Mouse (Mus musculus) MEL (cell line): Measurements from ENCODE around the gene Ell. TPM values are rescaled to one million over a fixed set of nuclear protein-coding genes. Genes with fewer than 3 reads are reported as not detected.

Source experiments
- DNase-seq: peaks from one replicate; pipeline ENCODE4 v3.0.0; 2011; ENCODE audit warnings: low read depth, low spot score
- H3K27ac ChIP-seq: 2 replicates; pipeline ENCODE4 v1.5.1; 2012; ENCODE audit warnings: low read depth, mild to moderate bottlenecking, control low read depth, low read length, moderate library complexity; ENCODE audit not compliant: control insufficient read depth
- H3K27me3 ChIP-seq, 2 experiments: fragments of 150-350 bp in 1 of 2; sonication (generic) in 1 of 2; 2 replicates each; pipeline ENCODE4 v1.6.1; 2012; ENCODE audit warnings: low read length in 2 of 2, mild to moderate bottlenecking in 2 of 2, improper control_type of control experiment in 1 of 2, moderate library complexity in 1 of 2; ENCODE audit not compliant: insufficient read depth in 2 of 2, control insufficient read depth in 1 of 2
- H3K36me3 ChIP-seq, 2 experiments: 2 replicates each; pipeline ENCODE4 v1.6.1; 2012 to 2014; ENCODE audit warnings: low read length in 2 of 2, improper control_type of control experiment in 1 of 2, inconsistent platforms in 1 of 2, mild to moderate bottlenecking in 1 of 2; ENCODE audit not compliant: insufficient read depth in 2 of 2, control insufficient read depth in 1 of 2
- H3K4me1 ChIP-seq, 2 experiments: fragments of 150-350 bp in 1 of 2; sonication (generic) in 1 of 2; 2 replicates each; pipeline ENCODE4 v1.6.1; 2012; ENCODE audit warnings: low read length in 2 of 2, improper control_type of control experiment in 1 of 2, mild to moderate bottlenecking in 1 of 2; ENCODE audit not compliant: insufficient read depth in 2 of 2, control insufficient read depth in 1 of 2
- H3K4me3 ChIP-seq, 2 experiments: fragments of 150-350 bp in 1 of 2; sonication (generic) in 1 of 2; 2 replicates each; pipeline ENCODE4 v1.5.1; 2012; ENCODE audit warnings: low read depth in 2 of 2, low read length in 2 of 2, mild to moderate bottlenecking in 2 of 2, moderate library complexity in 2 of 2, control low read depth in 1 of 2, improper control_type of control experiment in 1 of 2; ENCODE audit not compliant: control insufficient read depth in 1 of 2, insufficient read depth in 1 of 2
- H3K79me2 ChIP-seq: 2 replicates; pipeline ENCODE4 v1.6.1; 2012; ENCODE audit warnings: mild to moderate bottlenecking, low read length, moderate library complexity; ENCODE audit not compliant: control insufficient read depth, poor library complexity, insufficient read depth
- H3K9ac ChIP-seq: 2 replicates; pipeline ENCODE4 v1.6.1; 2012; ENCODE audit warnings: low read depth, mild to moderate bottlenecking, control low read depth, low read length, moderate library complexity; ENCODE audit not compliant: control insufficient read depth, poor library complexity, severe bottlenecking
- H3K9me3 ChIP-seq: fragments of 150-350 bp; sonication (generic); replicated peaks from 2 replicates; pipeline ENCODE4 v1.6.1; 2012; ENCODE audit warnings: mild to moderate bottlenecking, low read length, improper control_type of control experiment, moderate library complexity; ENCODE audit not compliant: insufficient read depth
- BHLHE40 ChIP-seq: IDR thresholded peaks from 2 replicates; pipeline ENCODE4 v1.6.1; 2012; ENCODE audit warnings: low read depth, mild to moderate bottlenecking, inconsistent platforms, low read length, improper control_type of control experiment, borderline replicate concordance
- CHD1 ChIP-seq: IDR thresholded peaks from 2 replicates; pipeline ENCODE4 v1.6.1; 2012; ENCODE audit warnings: low read depth, mild to moderate bottlenecking, inconsistent platforms, low read length, improper control_type of control experiment
- CHD2 ChIP-seq: IDR thresholded peaks from 2 replicates; pipeline ENCODE4 v1.6.1; 2011; ENCODE audit warnings: low read length, improper control_type of control experiment
- CTCF ChIP-seq, 3 experiments: IDR thresholded peaks in 2 of 3; conservative IDR thresholded peaks in 1 of 3; 2 replicates each; pipeline ENCODE4 v1.5.1; 2011 to 2012; ENCODE audit warnings: low read length in 3 of 3, low read depth in 2 of 3, mild to moderate bottlenecking in 2 of 3, improper control_type of control experiment in 1 of 3, inconsistent platforms in 1 of 3, mixed read lengths in 1 of 3, moderate library complexity in 1 of 3; ENCODE audit not compliant: control insufficient read depth in 1 of 3, insufficient read depth in 1 of 3, poor library complexity in 1 of 3, severe bottlenecking in 1 of 3
- ELF1 ChIP-seq: IDR thresholded peaks from 2 replicates; pipeline ENCODE4 v1.6.1; 2014; ENCODE audit warnings: low read depth, mild to moderate bottlenecking, inconsistent platforms, low read length, improper control_type of control experiment, moderate library complexity
- ETS1 ChIP-seq: IDR thresholded peaks from 2 replicates; pipeline ENCODE4 v1.6.1; 2012; ENCODE audit warnings: low read depth, mild to moderate bottlenecking, inconsistent platforms, low read length, improper control_type of control experiment, moderate library complexity
- HCFC1 ChIP-seq: IDR thresholded peaks from 2 replicates; pipeline ENCODE4 v1.6.1; 2012; ENCODE audit warnings: low read depth, mild to moderate bottlenecking, inconsistent platforms, low read length, improper control_type of control experiment, moderate library complexity
- JUND ChIP-seq: IDR thresholded peaks from 2 replicates; pipeline ENCODE4 v1.6.1; 2011; ENCODE audit warnings: low read depth, mild to moderate bottlenecking, improper control_type of control experiment, low read length
- MAX ChIP-seq: IDR thresholded peaks from 2 replicates; pipeline ENCODE4 v1.6.1; 2011; ENCODE audit warnings: low read length, improper control_type of control experiment
- MYB ChIP-seq: IDR thresholded peaks from 2 replicates; pipeline ENCODE4 v1.6.1; 2011; ENCODE audit warnings: mild to moderate bottlenecking, low read depth, low read length, improper control_type of control experiment
- MYC ChIP-seq: IDR thresholded peaks from 2 replicates; pipeline ENCODE4 v1.6.1; 2011; ENCODE audit warnings: low read depth, mild to moderate bottlenecking, low read length, improper control_type of control experiment, moderate library complexity
- NELFE ChIP-seq: IDR thresholded peaks from 2 replicates; pipeline ENCODE4 v1.6.1; 2011; ENCODE audit warnings: low read depth, low read length, improper control_type of control experiment
- POLR2A ChIP-seq, 2 experiments: IDR thresholded peaks; 2 replicates each; pipeline ENCODE4 v1.6.1; 2011 to 2012; ENCODE audit warnings: low read length in 2 of 2, mild to moderate bottlenecking in 2 of 2, control low read depth in 1 of 2, improper control_type of control experiment in 1 of 2, low read depth in 1 of 2, moderate library complexity in 1 of 2; ENCODE audit not compliant: control insufficient read depth in 1 of 2, insufficient read depth in 1 of 2, poor library complexity in 1 of 2
- POLR2AphosphoS5 ChIP-seq: IDR thresholded peaks from 2 replicates; pipeline ENCODE4 v1.6.1; 2012; ENCODE audit warnings: low read depth, borderline replicate concordance, mild to moderate bottlenecking, inconsistent platforms, low read length, moderate library complexity, mixed read lengths
- RCOR1 ChIP-seq: IDR thresholded peaks from 2 replicates; pipeline ENCODE4 v1.6.1; 2012; ENCODE audit warnings: low read depth, mild to moderate bottlenecking, inconsistent platforms, low read length, improper control_type of control experiment
- SIN3A ChIP-seq: IDR thresholded peaks from 2 replicates; pipeline ENCODE4 v1.6.1; 2012; ENCODE audit warnings: low read length, improper control_type of control experiment, inconsistent platforms
- TAL1 ChIP-seq: IDR thresholded peaks from 2 replicates; pipeline ENCODE4 v1.6.1; 2012; ENCODE audit warnings: mild to moderate bottlenecking, inconsistent platforms, low read length, moderate library complexity, mixed read lengths
- TBP ChIP-seq: IDR thresholded peaks from 2 replicates; pipeline ENCODE4 v1.8.0; 2011; ENCODE audit warnings: low read depth, low read length, improper control_type of control experiment
- UBTF ChIP-seq: IDR thresholded peaks from 2 replicates; pipeline ENCODE4 v1.6.1; 2012; ENCODE audit warnings: low read depth, mild to moderate bottlenecking, inconsistent platforms, low read length, improper control_type of control experiment, moderate library complexity, borderline replicate concordance; ENCODE audit not compliant: insufficient read depth
- USF1 ChIP-seq: IDR thresholded peaks from 2 replicates; pipeline ENCODE4 v1.6.1; 2014; ENCODE audit warnings: low read depth, mild to moderate bottlenecking, inconsistent platforms, low read length, improper control_type of control experiment, moderate library complexity
- USF2 ChIP-seq, 2 experiments: IDR thresholded peaks; 2 replicates each; pipeline ENCODE4 v1.6.1; 2011 to 2012; ENCODE audit warnings: improper control_type of control experiment in 2 of 2, low read length in 2 of 2, borderline replicate concordance in 1 of 2, inconsistent platforms in 1 of 2, low read depth in 1 of 2, mild to moderate bottlenecking in 1 of 2; ENCODE audit not compliant: insufficient read depth in 1 of 2
- ZC3H11A ChIP-seq: IDR thresholded peaks from 2 replicates; pipeline ENCODE4 v1.6.1; 2012; ENCODE audit warnings: low read depth, mild to moderate bottlenecking, inconsistent platforms, low read length, improper control_type of control experiment
- ZKSCAN1 ChIP-seq: IDR thresholded peaks from 2 replicates; pipeline ENCODE4 v1.6.1; 2012; ENCODE audit warnings: low read depth, mild to moderate bottlenecking, inconsistent platforms, low read length, improper control_type of control experiment, moderate library complexity
- ZMIZ1 ChIP-seq: IDR thresholded peaks from 2 replicates; pipeline ENCODE4 v1.6.1; 2012; ENCODE audit warnings: low read depth, mild to moderate bottlenecking, inconsistent platforms, low read length, improper control_type of control experiment, moderate library complexity
- ZNF384 ChIP-seq: IDR thresholded peaks from 2 replicates; pipeline ENCODE4 v1.6.1; 2012; ENCODE audit warnings: low read depth, mild to moderate bottlenecking, inconsistent platforms, low read length, improper control_type of control experiment
- polyA plus RNA-seq, 2 experiments: library from polyadenylated mRNA; stranded (reverse) in 1 of 2; unstranded in 1 of 2; fragments of >175 nt in 1 of 2; fragments of >200 nt in 1 of 2; gene quantifications; 2 replicates each; pipeline versions ENCODE4 v1.2.1 to v1.2.4; 2012; ENCODE audit warnings: low replicate concordance in 2 of 2, low read depth in 1 of 2; ENCODE audit not compliant: insufficient read length in 2 of 2, insufficient read depth in 1 of 2, missing spikeins in 1 of 2
- total RNA-seq: library from RNA; depleted of rRNA; stranded (reverse); fragments of 300-350 nt; gene quantifications from 2 replicates; pipeline ENCODE4 v1.2.3, GENCODE M21; 2012

Ell gene
- total and polyA plus RNA-seq, 3 experiments = 12.4 to 25.9 TPM; not detected in 1

DNA sequence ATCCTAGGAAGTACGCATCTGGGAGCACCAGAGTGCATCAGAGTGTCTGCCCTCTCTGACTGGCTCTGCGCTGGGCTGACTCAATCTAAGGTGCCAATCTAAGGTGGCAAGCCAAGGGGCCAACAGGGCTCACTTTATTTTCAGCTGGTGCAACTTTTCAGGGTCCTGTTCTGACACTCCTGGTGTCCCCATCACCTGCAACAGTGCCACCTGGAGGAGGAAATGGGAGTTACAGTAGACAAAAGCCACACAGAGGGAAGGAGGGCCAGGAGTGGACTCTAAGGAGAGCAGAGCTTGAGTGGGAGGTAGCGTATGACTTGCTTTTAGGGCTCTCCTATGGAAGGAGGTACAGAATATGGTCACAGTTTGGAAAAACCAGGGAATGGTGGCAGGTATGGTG lies 34.4 kb upstream of the Ell start (continued):
- no peak for TF ChIP-seq JUND
- TF ChIP-seq ELF1 = no peak
- TF ChIP-seq POLR2AphosphoS5 = no peak
- no peak for TF ChIP-seq MYC
- no peak for TF ChIP-seq RCOR1
- TF ChIP-seq USF2 (IDR thresholded peaks at IDR 0.05; ENCODE audit: borderline replicate concordance in 1 of 2, insufficient read depth in 1 of 2, low read depth in 1 of 2, low read length in 2 of 2) = no peak

DNA sequence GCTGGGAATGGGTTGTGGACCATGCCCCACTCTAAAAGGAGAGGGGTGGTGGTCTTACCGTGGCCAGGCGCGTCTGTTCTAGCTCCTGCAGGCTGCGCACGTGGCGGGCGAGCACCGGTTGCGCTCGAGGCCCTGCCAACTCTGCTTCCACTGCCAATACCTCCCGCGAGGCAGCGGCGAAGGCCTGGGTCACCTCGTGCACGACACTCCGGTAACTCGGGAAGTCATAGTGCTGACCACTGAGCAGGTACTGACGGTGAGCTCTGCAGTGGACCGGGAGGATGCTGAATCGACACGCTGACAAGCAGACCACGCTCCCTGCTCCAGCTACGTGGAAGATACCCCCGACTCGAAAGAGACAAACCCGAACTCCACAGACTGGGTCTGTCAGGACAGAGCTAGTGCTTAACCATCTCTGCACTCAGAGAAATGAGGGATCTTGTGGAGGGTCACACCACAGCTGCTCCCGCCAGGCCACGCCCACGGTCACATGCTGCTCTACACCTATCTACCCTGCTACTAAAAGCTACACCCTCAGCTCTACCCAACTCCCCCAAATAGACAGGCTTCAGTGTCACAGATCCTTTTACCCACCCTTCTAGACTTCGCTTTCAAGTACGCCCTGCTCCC lies 33.4 kb upstream of the Ell start:
- Histone ChIP-seq H3K9me3 (no peaks in the 10 kb centered on the region), H3K4me3 (peak overlapping the region; percentile 80 to 88), H3K27ac (peak overlapping the region; percentile 48), H3K27me3 (no peaks in the 10 kb centered on the region), H3K4me1 (peaks cover 2 to 34% of the 10 kb centered on the region in 2 experiments; a peak in 2 of 4 replicates), H3K9ac (peak overlapping the region; percentile 90), H3K36me3 (peaks cover 5 to 15% of the 10 kb centered on the region in 2 experiments; a peak in 3 of 4 replicates), H3K79me2 (peaks cover 40% of the 10 kb centered on the region)
- DNase-seq = no peak
- TF ChIP-seq SIN3A (0 out of 2 replicates have a peak, but pooled peaks have one; percentile 2), USF2 (IDR thresholded peaks at IDR 0.05; ENCODE audit: borderline replicate concordance in 1 of 2, insufficient read depth in 1 of 2, low read depth in 1 of 2, low read length in 2 of 2) (0 out of 4 replicates have a peak, but pooled peaks of 1 of the 2 experiments have one; percentile 28), CTCF (IDR thresholded peaks at IDR 0.05 in 2 of 3, conservative IDR thresholded peaks at IDR 0.05 in 1 of 3; ENCODE audit: control insufficient read depth in 1 of 3, insufficient read depth in 1 of 3, low read depth in 2 of 3, low read length in 3 of 3, poor library complexity in 1 of 3, severe bottlenecking in 1 of 3) (no peak), MAX (peak; percentile 61; the same call in 1 of the 2 replicates), USF1 (peak; percentile 81), ZMIZ1 (no peak), MYB (no peak)

- H3K4me1 ChIP-seq = peaks cover 0 to 34% of the 10 kb centered on the region in 2 experiments; a peak in 2 of 4 replicates
- peak within 1 kb of the TSS; percentile 90 for H3K9ac ChIP-seq
- H3K27me3 ChIP-seq = no peaks in the 10 kb centered on the region
- H3K79me2 ChIP-seq = peaks cover 42% of the 10 kb centered on the region
- H3K9me3 ChIP-seq = no peaks in the 10 kb centered on the region
- H3K4me3 ChIP-seq = peak within 1 kb of the TSS; percentile 80 to 88
- peak within 1 kb of the TSS; percentile 48 for H3K27ac ChIP-seq
- H3K36me3 ChIP-seq = peaks cover 5 to 17% of the 10 kb centered on the region in 2 experiments; a peak in 3 of 4 replicates
- peak; percentile 98 for DNase-seq
- TF ChIP-seq HCFC1 = peak; percentile 82
- no peak for TF ChIP-seq UBTF
- 0 out of 2 replicates have a peak, but pooled peaks have one; percentile 17 for TF ChIP-seq MYB
- no peak for TF ChIP-seq CHD1
- peak; percentile 56; the same call in 1 of the 2 replicates for TF ChIP-seq ZKSCAN1
- TF ChIP-seq TBP = peak; percentile 55; the same call in 1 of the 2 replicates
- TF ChIP-seq CHD2 = no peak
- TF ChIP-seq USF2 (IDR thresholded peaks at IDR 0.05; ENCODE audit: borderline replicate concordance in 1 of 2, insufficient read depth in 1 of 2, low read depth in 1 of 2, low read length in 2 of 2) = no peak
- no peak; the same call in none of the 2 replicates for TF ChIP-seq NELFE
- no peak; the same call in 1 of the 2 replicates for TF ChIP-seq MAX
- peak; percentile 51 for TF ChIP-seq MYC
- no peak for TF ChIP-seq TAL1
- TF ChIP-seq ETS1 = no peak
- TF ChIP-seq USF1 = 0 out of 2 replicates have a peak, but pooled peaks have one; percentile 13
- TF ChIP-seq ZNF384 = peak; percentile 99
- TF ChIP-seq BHLHE40 = no peak
- peak; percentile 52 to 76; a peak in 3 of 4 replicates for TF ChIP-seq POLR2A (IDR thresholded peaks at IDR 0.05; ENCODE audit: control insufficient read depth in 1 of 2, insufficient read depth in 1 of 2, low read depth in 1 of 2, low read length in 2 of 2, poor library complexity in 1 of 2)
- 0 out of 2 replicates have a peak, but pooled peaks have one; percentile 16 for TF ChIP-seq ZC3H11A
Observed at GRCm38 (mm10) chr8:70506328-70507026, 32.8 kb upstream of the Ell start, which contains the start of gene Rex1bd. Rex1bd (minus strand) TSS chr8:70506752.
